Mouse (Mus musculus) neural tube, embryonic 14.5 days (tissue): Measurements from ENCODE around the gene Plin4. TPM values are rescaled to one million over a fixed set of nuclear protein-coding genes. Genes with fewer than 3 reads are reported as not detected.

Source experiments
- ATAC-seq: fragments of 200-750 bp; cut with Nextera tagmentation; 2 replicates; pipeline ENCODE4 v1.8.0; 2017; ENCODE audit warnings: low read depth, mild to moderate bottlenecking, moderate TSS enrichment, moderate library complexity
- H3K27ac ChIP-seq: fragments of 300-500 bp; sonication (generic); 2 replicates; pipeline ENCODE4 v1.5.1; 2014; ENCODE audit warnings: low read depth, mild to moderate bottlenecking, control low read depth, low read length, moderate library complexity, mixed read lengths
- H3K27me3 ChIP-seq: fragments of 300-500 bp; sonication (generic); 2 replicates; pipeline ENCODE4 v1.6.1; 2014; ENCODE audit warnings: low read length; ENCODE audit not compliant: control insufficient read depth, insufficient read depth
- H3K36me3 ChIP-seq: fragments of 300-500 bp; sonication (generic); 2 replicates; pipeline ENCODE4 v1.6.1; 2014; ENCODE audit warnings: low read length, mixed read lengths; ENCODE audit not compliant: control insufficient read depth, insufficient read depth
- H3K4me1 ChIP-seq: fragments of 300-500 bp; sonication (generic); 2 replicates; pipeline ENCODE4 v1.6.1; 2014; ENCODE audit warnings: low read length; ENCODE audit not compliant: control insufficient read depth, insufficient read depth
- H3K4me2 ChIP-seq: fragments of 300-500 bp; sonication (generic); 2 replicates; pipeline ENCODE4 v1.6.1; 2014; ENCODE audit warnings: mild to moderate bottlenecking, low read depth, low read length, control low read depth
- H3K4me3 ChIP-seq: fragments of 300-500 bp; sonication (generic); 2 replicates; pipeline ENCODE4 v1.5.1; 2014; ENCODE audit warnings: low read depth, low read length, control low read depth, mixed read lengths
- H3K9ac ChIP-seq: fragments of 300-500 bp; sonication (generic); replicated peaks from 2 replicates; pipeline ENCODE4 v1.6.1; 2014; ENCODE audit warnings: low read depth, mild to moderate bottlenecking, control low read depth, low read length, mixed read lengths
- H3K9me3 ChIP-seq: fragments of 300-500 bp; sonication (generic); 2 replicates; pipeline ENCODE4 v1.6.1; 2016; ENCODE audit warnings: low read length; ENCODE audit not compliant: control insufficient read depth
- WGBS: fragments of 180-500 bp; shearing (Covaris S2); extraction: QIAGEN DNeasy Blood & Tissue Kit; methylation state at CpG from one replicate; pipeline ENCODE4 v1.1.7; 2014; 5-methylcytosine and 5-hydroxymethylcytosine counted together
- polyA plus RNA-seq: library from polyadenylated mRNA; unstranded; fragments of >200 nt; fragmentation: Nextera tagmentation; extraction: Ambion mirVana; gene quantifications from 2 replicates; pipeline ENCODE4 v1.2.1, GENCODE M21; 2014

Gene Plin4
- 0.19 and 0.28 TPM in 2 replicates for polyA plus RNA-seq

GRCm38 (mm10) chr17:56109219-56110051 lies at the start of gene Plin4:
Gene Plin4 (minus strand): TSS chr17:56109803.
- ATAC-seq: no peak
- H3K4me3 ChIP-seq: no peak within 1 kb of the TSS
- WGBS: 61% methylated on average over 10 of the region's 10 CpGs
- H3K36me3 ChIP-seq: no peaks in the 10 kb centered on the region
- H3K27ac ChIP-seq: no peak within 1 kb of the TSS
- no peaks in the 10 kb centered on the region for H3K4me1 ChIP-seq
- no peaks in the 10 kb centered on the region for H3K9me3 ChIP-seq
- H3K9ac ChIP-seq: no peak within 1 kb of the TSS
- H3K27me3 ChIP-seq: no peaks in the 10 kb centered on the region
- H3K4me2 ChIP-seq: no peak within 1 kb of the TSS

- WGBS: 14% methylated on average over 9 of the region's 9 CpGs
Measured at GRCm38 (mm10) chr17:56153643-56154042, 44.0 kb upstream of the Plin4 start.

GRCm38 (mm10) chr17:56149897-56150296 lies 40.3 kb upstream of the Plin4 start:
- H3K4me1 ChIP-seq: 0 out of 2 replicates have a peak, but pooled peaks cover 6% of the 10 kb centered on the region
- H3K27me3 ChIP-seq: peaks cover 10% of the 10 kb centered on the region; the same call in 1 of the 2 replicates
- no peak for ATAC-seq
- no peak overlapping the region for H3K4me2 ChIP-seq
- 37% methylated on average over 2 of the region's 2 CpGs for WGBS
- H3K4me3 ChIP-seq: no peak overlapping the region
- H3K9me3 ChIP-seq: no peaks in the 10 kb centered on the region
- H3K36me3 ChIP-seq: no peaks in the 10 kb centered on the region
- H3K27ac ChIP-seq: no peak overlapping the region
- no peak overlapping the region for H3K9ac ChIP-seq

More at GRCm38 (mm10) chr17:56153643-56154042, 44.0 kb upstream of the Plin4 start:
- Histone ChIP-seq H3K9ac (no peak overlapping the region), H3K4me3 (no peak overlapping the region), H3K4me1 (0 out of 2 replicates have a peak, but pooled peaks cover 6% of the 10 kb centered on the region), H3K9me3 (no peaks in the 10 kb centered on the region), H3K27me3 (peaks cover 12% of the 10 kb centered on the region; the same call in 1 of the 2 replicates), H3K4me2 (no peak overlapping the region), H3K36me3 (no peaks in the 10 kb centered on the region), H3K27ac (no peak overlapping the region; the same call in 1 of the 2 replicates)
- peak; percentile 64; the same call in 1 of the 2 replicates for ATAC-seq

GRCm38 (mm10) chr17:56148790-56149618 lies 39.4 kb upstream of the Plin4 start:
- under 1% methylated on average over 29 of the region's 30 CpGs for WGBS
- Histone ChIP-seq H3K4me3 (peak overlapping the region; percentile 31), H3K36me3 (no peaks in the 10 kb centered on the region), H3K27me3 (0 out of 2 replicates have a peak, but pooled peaks cover 10% of the 10 kb centered on the region), H3K9me3 (no peaks in the 10 kb centered on the region), H3K9ac (peak overlapping the region; percentile 54), H3K4me1 (0 out of 2 replicates have a peak, but pooled peaks cover 6% of the 10 kb centered on the region), H3K4me2 (peak overlapping the region; percentile 76), H3K27ac (no peak overlapping the region)
- peak; percentile 39 for ATAC-seq

GRCm38 (mm10) chr17:56148280-56148679 lies 38.7 kb upstream of the Plin4 start:
- ATAC-seq: no peak
- Histone ChIP-seq H3K4me3 (peak overlapping the region; percentile 31; the same call in 1 of the 2 replicates), H3K27me3 (0 out of 2 replicates have a peak, but pooled peaks cover 10% of the 10 kb centered on the region), H3K27ac (no peak overlapping the region), H3K36me3 (no peaks in the 10 kb centered on the region), H3K4me2 (peak overlapping the region; percentile 76), H3K9ac (no peak overlapping the region), H3K9me3 (no peaks in the 10 kb centered on the region), H3K4me1 (0 out of 2 replicates have a peak, but pooled peaks cover 6% of the 10 kb centered on the region)
- WGBS: 20% methylated on average over 9 of the region's 9 CpGs

GRCm38 (mm10) chr17:56147420-56147819 lies 37.8 kb upstream of the Plin4 start:
- H3K9ac ChIP-seq: no peak overlapping the region
- H3K4me2 ChIP-seq: no peak overlapping the region
- WGBS: 56% methylated on average over 12 of the region's 12 CpGs
- H3K9me3 ChIP-seq: no peaks in the 10 kb centered on the region
- H3K4me3 ChIP-seq: no peak overlapping the region
- H3K27me3 ChIP-seq: 0 out of 2 replicates have a peak, but pooled peaks cover 10% of the 10 kb centered on the region
- H3K27ac ChIP-seq: no peak overlapping the region
- ATAC-seq: no peak
- no peaks in the 10 kb centered on the region for H3K36me3 ChIP-seq
- H3K4me1 ChIP-seq: 0 out of 2 replicates have a peak, but pooled peaks cover 7% of the 10 kb centered on the region

- H3K27ac ChIP-seq: no peak overlapping the region
- H3K4me1 ChIP-seq: peaks cover 17% of the 10 kb centered on the region; the same call in 1 of the 2 replicates
- no peak overlapping the region for H3K9ac ChIP-seq
- WGBS: 19% methylated on average over 9 of the region's 9 CpGs
- no peaks in the 10 kb centered on the region for H3K9me3 ChIP-seq
- ATAC-seq: no peak
- H3K36me3 ChIP-seq: no peaks in the 10 kb centered on the region
- no peak overlapping the region for H3K4me2 ChIP-seq
- 0 out of 2 replicates have a peak, but pooled peaks cover 10% of the 10 kb centered on the region for H3K27me3 ChIP-seq
- no peak overlapping the region for H3K4me3 ChIP-seq
Measured at GRCm38 (mm10) chr17:56146131-56146530, 36.5 kb upstream of the Plin4 start.

GRCm38 (mm10) chr17:56144546-56144945 lies 34.9 kb upstream of the Plin4 start:
- 76% methylated on average over 9 of the region's 9 CpGs for WGBS
- no peaks in the 10 kb centered on the region for H3K36me3 ChIP-seq
- no peak overlapping the region for H3K9ac ChIP-seq
- no peaks in the 10 kb centered on the region for H3K9me3 ChIP-seq
- H3K27me3 ChIP-seq: peaks cover 7% of the 10 kb centered on the region; the same call in 1 of the 2 replicates
- no peak overlapping the region for H3K4me3 ChIP-seq
- peaks cover 17% of the 10 kb centered on the region; the same call in 1 of the 2 replicates for H3K4me1 ChIP-seq
- no peak overlapping the region for H3K27ac ChIP-seq
- no peak for ATAC-seq
- H3K4me2 ChIP-seq: no peak overlapping the region
